Mouse (Mus musculus) MEL (cell line): ENCODE results near the gene Stum. TPM values are rescaled to one million over a fixed set of nuclear protein-coding genes. Genes with fewer than 3 reads are reported as not detected.
A peak's percentile ranks its signal among the peaks of the same experiment; 100 is the strongest.
"Not testable (repeated sequence)": the region's sequence is repeated elsewhere in the genome, so short reads cannot be mapped to it uniquely, and the experiment has no call there.

ENCODE experiments used
- DNase-seq: peaks from one replicate; pipeline ENCODE4 v3.0.0; 2011; ENCODE audit warnings: low read depth, low spot score
- H3K27ac ChIP-seq: 2 replicates; pipeline ENCODE4 v1.5.1; 2012; ENCODE audit warnings: low read depth, mild to moderate bottlenecking, control low read depth, low read length, moderate library complexity; ENCODE audit not compliant: control insufficient read depth
- H3K27me3 ChIP-seq, 2 experiments: fragments of 150-350 bp in 1 of 2; sonication (generic) in 1 of 2; 2 replicates each; pipeline ENCODE4 v1.6.1; 2012; ENCODE audit warnings: low read length in 2 of 2, mild to moderate bottlenecking in 2 of 2, improper control_type of control experiment in 1 of 2, moderate library complexity in 1 of 2; ENCODE audit not compliant: insufficient read depth in 2 of 2, control insufficient read depth in 1 of 2
- H3K36me3 ChIP-seq, 2 experiments: 2 replicates each; pipeline ENCODE4 v1.6.1; 2012 to 2014; ENCODE audit warnings: low read length in 2 of 2, improper control_type of control experiment in 1 of 2, inconsistent platforms in 1 of 2, mild to moderate bottlenecking in 1 of 2; ENCODE audit not compliant: insufficient read depth in 2 of 2, control insufficient read depth in 1 of 2
- H3K4me1 ChIP-seq, 2 experiments: fragments of 150-350 bp in 1 of 2; sonication (generic) in 1 of 2; 2 replicates each; pipeline ENCODE4 v1.6.1; 2012; ENCODE audit warnings: low read length in 2 of 2, improper control_type of control experiment in 1 of 2, mild to moderate bottlenecking in 1 of 2; ENCODE audit not compliant: insufficient read depth in 2 of 2, control insufficient read depth in 1 of 2
- H3K4me3 ChIP-seq, 2 experiments: fragments of 150-350 bp in 1 of 2; sonication (generic) in 1 of 2; 2 replicates each; pipeline ENCODE4 v1.5.1; 2012; ENCODE audit warnings: low read depth in 2 of 2, low read length in 2 of 2, mild to moderate bottlenecking in 2 of 2, moderate library complexity in 2 of 2, control low read depth in 1 of 2, improper control_type of control experiment in 1 of 2; ENCODE audit not compliant: control insufficient read depth in 1 of 2, insufficient read depth in 1 of 2
- H3K79me2 ChIP-seq: 2 replicates; pipeline ENCODE4 v1.6.1; 2012; ENCODE audit warnings: mild to moderate bottlenecking, low read length, moderate library complexity; ENCODE audit not compliant: control insufficient read depth, poor library complexity, insufficient read depth
- H3K9ac ChIP-seq: 2 replicates; pipeline ENCODE4 v1.6.1; 2012; ENCODE audit warnings: low read depth, mild to moderate bottlenecking, control low read depth, low read length, moderate library complexity; ENCODE audit not compliant: control insufficient read depth, poor library complexity, severe bottlenecking
- H3K9me3 ChIP-seq: fragments of 150-350 bp; sonication (generic); replicated peaks from 2 replicates; pipeline ENCODE4 v1.6.1; 2012; ENCODE audit warnings: mild to moderate bottlenecking, low read length, improper control_type of control experiment, moderate library complexity; ENCODE audit not compliant: insufficient read depth
- ELF1 ChIP-seq: IDR thresholded peaks from 2 replicates; pipeline ENCODE4 v1.6.1; 2014; ENCODE audit warnings: low read depth, mild to moderate bottlenecking, inconsistent platforms, low read length, improper control_type of control experiment, moderate library complexity
- EP300 ChIP-seq, 2 experiments: IDR thresholded peaks; 2 replicates each; pipeline ENCODE4 v1.6.1; 2011; ENCODE audit warnings: improper control_type of control experiment in 2 of 2, low read length in 2 of 2, low read depth in 1 of 2, mild to moderate bottlenecking in 1 of 2
- ETS1 ChIP-seq: IDR thresholded peaks from 2 replicates; pipeline ENCODE4 v1.6.1; 2012; ENCODE audit warnings: low read depth, mild to moderate bottlenecking, inconsistent platforms, low read length, improper control_type of control experiment, moderate library complexity
- GABPA ChIP-seq: IDR thresholded peaks from 2 replicates; pipeline ENCODE4 v1.6.1; 2012; ENCODE audit warnings: low read depth, mild to moderate bottlenecking, inconsistent platforms, low read length, improper control_type of control experiment, moderate library complexity
- JUND ChIP-seq: IDR thresholded peaks from 2 replicates; pipeline ENCODE4 v1.6.1; 2011; ENCODE audit warnings: low read depth, mild to moderate bottlenecking, improper control_type of control experiment, low read length
- MAZ ChIP-seq: IDR thresholded peaks from 2 replicates; pipeline ENCODE4 v1.6.1; 2012; ENCODE audit warnings: low read depth, mild to moderate bottlenecking, inconsistent platforms, low read length, improper control_type of control experiment
- MYB ChIP-seq: IDR thresholded peaks from 2 replicates; pipeline ENCODE4 v1.6.1; 2011; ENCODE audit warnings: mild to moderate bottlenecking, low read depth, low read length, improper control_type of control experiment
- RCOR1 ChIP-seq: IDR thresholded peaks from 2 replicates; pipeline ENCODE4 v1.6.1; 2012; ENCODE audit warnings: low read depth, mild to moderate bottlenecking, inconsistent platforms, low read length, improper control_type of control experiment
- UBTF ChIP-seq: IDR thresholded peaks from 2 replicates; pipeline ENCODE4 v1.6.1; 2012; ENCODE audit warnings: low read depth, mild to moderate bottlenecking, inconsistent platforms, low read length, improper control_type of control experiment, moderate library complexity, borderline replicate concordance; ENCODE audit not compliant: insufficient read depth
- USF2 ChIP-seq, 2 experiments: IDR thresholded peaks; 2 replicates each; pipeline ENCODE4 v1.6.1; 2011 to 2012; ENCODE audit warnings: improper control_type of control experiment in 2 of 2, low read length in 2 of 2, borderline replicate concordance in 1 of 2, inconsistent platforms in 1 of 2, low read depth in 1 of 2, mild to moderate bottlenecking in 1 of 2; ENCODE audit not compliant: insufficient read depth in 1 of 2
- ZC3H11A ChIP-seq: IDR thresholded peaks from 2 replicates; pipeline ENCODE4 v1.6.1; 2012; ENCODE audit warnings: low read depth, mild to moderate bottlenecking, inconsistent platforms, low read length, improper control_type of control experiment
- ZMIZ1 ChIP-seq: IDR thresholded peaks from 2 replicates; pipeline ENCODE4 v1.6.1; 2012; ENCODE audit warnings: low read depth, mild to moderate bottlenecking, inconsistent platforms, low read length, improper control_type of control experiment, moderate library complexity
- polyA plus RNA-seq, 2 experiments: library from polyadenylated mRNA; stranded (reverse) in 1 of 2; unstranded in 1 of 2; fragments of >175 nt in 1 of 2; fragments of >200 nt in 1 of 2; gene quantifications; 2 replicates each; pipeline versions ENCODE4 v1.2.1 to v1.2.4; 2012; ENCODE audit warnings: low replicate concordance in 2 of 2, low read depth in 1 of 2; ENCODE audit not compliant: insufficient read length in 2 of 2, insufficient read depth in 1 of 2, missing spikeins in 1 of 2
- total RNA-seq: library from RNA; depleted of rRNA; stranded (reverse); fragments of 300-350 nt; gene quantifications from 2 replicates; pipeline ENCODE4 v1.2.3, GENCODE M21; 2012

Stum gene
- total and polyA plus RNA-seq, 3 experiments = not detected

DNA sequence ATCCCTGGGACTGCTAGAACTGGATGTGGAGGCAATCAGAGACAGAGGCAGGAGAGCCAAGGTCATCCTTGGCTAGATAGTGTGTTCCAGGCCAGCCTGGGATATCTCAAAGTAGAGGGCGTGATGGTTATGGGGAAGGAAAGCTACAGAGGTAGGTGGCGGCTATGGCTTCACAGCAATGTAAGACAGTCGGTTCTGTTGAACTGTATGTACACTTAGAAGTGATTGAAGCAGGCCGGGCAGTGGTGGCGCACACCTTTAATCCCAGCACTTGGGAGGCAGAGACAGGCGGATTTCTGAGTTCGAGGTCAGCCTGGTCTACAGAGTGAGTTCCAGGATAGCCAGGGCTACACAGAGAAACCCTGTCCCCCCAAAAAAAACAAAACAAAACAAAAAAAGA is 35.6 kb upstream of the Stum start:
- H3K36me3 ChIP-seq, H3K9ac ChIP-seq: not testable (repeated sequence)

GRCm38 (mm10) chr1:180518412-180518811 is 35.1 kb upstream of the Stum start:
- Histone ChIP-seq H3K36me3 (no peaks in the 10 kb centered on the region), H3K27me3 (0 out of 4 replicates have a peak, but pooled peaks cover 0 to 3% of the 10 kb centered on the region in 2 experiments), H3K9ac (no peak overlapping the region), H3K9me3 (no peaks in the 10 kb centered on the region), H3K27ac (no peak overlapping the region), H3K4me1 (no peaks in the 10 kb centered on the region), H3K4me3 (no peak overlapping the region), H3K79me2 (no peaks in the 10 kb centered on the region)
- TF ChIP-seq ETS1 (no peak), ZC3H11A (no peak), ZMIZ1 (no peak), USF2 (IDR thresholded peaks at IDR 0.05; ENCODE audit: borderline replicate concordance in 1 of 2, insufficient read depth in 1 of 2, low read depth in 1 of 2, low read length in 2 of 2) (no peak), MYB (no peak), GABPA (no peak)
- DNase-seq = no peak

More for the DNA sequence above, 35.6 kb upstream of the Stum start:
- not testable (repeated sequence) for H3K9me3 ChIP-seq, H3K27ac ChIP-seq, H3K4me3 ChIP-seq, H3K4me1 ChIP-seq, H3K79me2 ChIP-seq, DNase-seq, H3K27me3 ChIP-seq

GRCm38 (mm10) chr1:180517390-180518054 is 34.2 kb upstream of the Stum start:
- TF ChIP-seq MYB (no peak), JUND (no peak), GABPA (no peak), UBTF (no peak), MAZ (no peak), ELF1 (no peak), EP300 (IDR thresholded peaks at IDR 0.05; ENCODE audit: low read depth in 1 of 2, low read length in 2 of 2) (no peak), RCOR1 (no peak)
- Histone ChIP-seq H3K27ac (no peak overlapping the region), H3K9me3 (no peaks in the 10 kb centered on the region), H3K79me2 (no peaks in the 10 kb centered on the region), H3K4me3 (no peak overlapping the region), H3K4me1 (no peaks in the 10 kb centered on the region), H3K9ac (no peak overlapping the region), H3K27me3 (0 out of 4 replicates have a peak, but pooled peaks cover 0 to 3% of the 10 kb centered on the region in 2 experiments), H3K36me3 (no peaks in the 10 kb centered on the region)
- DNase-seq = peak; percentile 22
